Mouse (Mus musculus): ENCODE data around the gene Gsn. TPM values are rescaled to one million over a fixed set of nuclear protein-coding genes. Genes with fewer than 3 reads are reported as not detected.

The Gsn gene
- polyA plus RNA-seq, 1 experiment from 2014 or later = 30.6 TPM

DNA sequence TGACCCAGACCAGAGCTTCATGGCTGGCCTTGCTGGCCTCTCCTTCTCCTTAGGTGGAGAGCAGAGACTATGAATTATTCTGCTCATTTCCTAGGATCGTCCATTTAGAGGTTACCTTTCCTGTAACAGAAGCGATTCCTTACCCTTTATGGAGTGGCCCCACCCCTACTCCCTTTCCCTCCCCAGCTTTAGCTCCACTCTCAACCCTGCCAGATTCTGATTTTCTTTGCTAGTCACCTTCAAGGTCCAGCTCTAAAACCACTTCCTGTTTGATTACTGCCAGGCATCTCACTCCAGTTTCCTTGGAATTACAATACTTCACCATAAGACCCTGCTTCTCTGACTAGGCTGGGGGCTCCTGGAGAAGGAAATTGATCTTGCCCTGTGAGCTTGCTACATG is 39.5 kb upstream of the Gsn start:
- Histone ChIP-seq H3K4me1 (ENCODE audit: control insufficient read depth, insufficient read depth, low read length) (0 out of 2 replicates have a peak, but pooled peaks cover 3% of the 10 kb centered on the region), H3K4me3 (ENCODE audit: low read depth, low read length) (no peak overlapping the region), H3K4me2 (ENCODE audit: low read depth) (no peak overlapping the region), H3K36me3 (ENCODE audit: control insufficient read depth, insufficient read depth, low read length) (no peaks in the 10 kb centered on the region), H3K27ac (ENCODE audit: low read depth, low read length) (no peak overlapping the region), H3K9me3 (ENCODE audit: control insufficient read depth, low read length) (no peaks in the 10 kb centered on the region), H3K9ac (ENCODE audit: low read length) (no peak overlapping the region), H3K27me3 (ENCODE audit: control insufficient read depth, insufficient read depth, low read length) (no peaks in the 10 kb centered on the region)
- ATAC-seq (ENCODE audit: insufficient read depth, low FRiP score, low TSS enrichment) = no peak
- no peak for DNase-seq (ENCODE audit: low spot score)
- WGBS = 90% methylated on average over 2 of the region's 2 CpGs

- Histone ChIP-seq H3K27me3 (ENCODE audit: control insufficient read depth, insufficient read depth, low read length) (no peaks in the 10 kb centered on the region), H3K4me3 (ENCODE audit: low read depth, low read length) (no peak overlapping the region), H3K36me3 (ENCODE audit: control insufficient read depth, insufficient read depth, low read length) (no peaks in the 10 kb centered on the region), H3K27ac (ENCODE audit: low read depth, low read length) (no peak overlapping the region), H3K4me2 (ENCODE audit: low read depth) (no peak overlapping the region), H3K9me3 (ENCODE audit: control insufficient read depth, low read length) (no peaks in the 10 kb centered on the region), H3K9ac (ENCODE audit: low read length) (no peak overlapping the region), H3K4me1 (ENCODE audit: control insufficient read depth, insufficient read depth, low read length) (0 out of 2 replicates have a peak, but pooled peaks cover 3% of the 10 kb centered on the region)
- ATAC-seq (ENCODE audit: insufficient read depth, low FRiP score, low TSS enrichment) (no peak), DNase-seq (ENCODE audit: low spot score) (no peak)
- WGBS = 88% methylated on average over 3 of the region's 3 CpGs
These were observed 37.4 kb upstream of the Gsn start for GRCm38 (mm10) chr2:35218736-35219135.

DNA sequence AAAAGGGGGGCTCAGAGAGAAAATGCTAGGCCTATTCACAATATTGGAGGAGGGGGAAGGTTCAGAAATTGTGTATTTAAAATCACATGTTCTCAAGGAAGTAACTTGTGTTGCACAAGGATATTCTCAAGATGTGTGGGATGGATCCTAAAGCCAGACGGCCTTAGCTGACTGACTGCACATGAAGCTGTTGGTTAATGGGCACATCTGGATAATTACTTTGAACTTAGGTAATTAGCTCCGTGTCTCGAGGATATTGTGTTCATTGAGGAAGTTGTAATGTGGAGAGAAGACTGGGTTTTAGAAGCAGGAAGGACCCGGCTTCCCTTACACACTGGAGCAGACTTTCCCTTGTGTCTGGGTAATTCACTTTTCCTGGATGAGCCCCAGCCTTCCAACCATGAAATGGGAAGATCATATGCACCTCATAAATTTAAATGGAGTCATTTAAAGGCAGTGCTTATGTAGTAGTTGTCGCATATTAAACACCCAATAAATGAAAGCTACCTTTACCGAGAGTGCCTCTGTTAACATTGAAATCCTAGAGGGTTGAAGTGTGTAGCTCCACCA is 33.3 kb upstream of the Gsn start:
- H3K9me3 ChIP-seq (ENCODE audit: control insufficient read depth, low read length) = no peaks in the 10 kb centered on the region
- 68% methylated on average over 6 of the region's 6 CpGs for WGBS

DNA sequence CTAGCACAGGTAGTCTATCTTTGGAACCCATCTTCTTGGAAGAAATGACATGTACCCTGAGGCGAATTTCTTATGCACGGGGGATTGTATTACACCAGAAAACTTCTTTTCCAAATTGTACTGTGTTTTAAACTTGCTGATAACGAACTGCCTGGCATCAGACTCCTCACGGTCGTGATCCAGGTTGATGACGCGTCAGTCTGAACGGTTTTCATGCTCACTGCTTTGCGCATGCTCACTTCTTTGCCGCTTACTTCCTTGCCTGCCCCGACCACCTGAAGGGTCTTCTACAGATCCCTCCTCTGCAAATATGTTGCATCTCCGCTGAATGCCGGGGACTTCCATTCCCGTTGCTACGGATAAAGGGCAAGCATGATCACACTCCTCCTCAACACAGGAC is 31.9 kb upstream of the Gsn start:
- Histone ChIP-seq H3K27ac (ENCODE audit: low read depth, low read length) (no peak overlapping the region), H3K4me3 (ENCODE audit: low read depth, low read length) (no peak overlapping the region), H3K4me1 (ENCODE audit: control insufficient read depth, insufficient read depth, low read length) (no peaks in the 10 kb centered on the region), H3K9me3 (ENCODE audit: control insufficient read depth, low read length) (no peaks in the 10 kb centered on the region), H3K27me3 (ENCODE audit: control insufficient read depth, insufficient read depth, low read length) (no peaks in the 10 kb centered on the region), H3K9ac (ENCODE audit: low read length) (no peak overlapping the region), H3K36me3 (ENCODE audit: control insufficient read depth, insufficient read depth, low read length) (no peaks in the 10 kb centered on the region), H3K4me2 (ENCODE audit: low read depth) (no peak overlapping the region)
- DNase-seq (ENCODE audit: low spot score) = no peak
- no peak for ATAC-seq (ENCODE audit: insufficient read depth, low FRiP score, low TSS enrichment)
- 93% methylated on average over 15 of the region's 15 CpGs for WGBS

More for the DNA sequence above, 33.3 kb upstream of the Gsn start:
- Histone ChIP-seq H3K36me3 (ENCODE audit: control insufficient read depth, insufficient read depth, low read length) (no peaks in the 10 kb centered on the region), H3K4me3 (ENCODE audit: low read depth, low read length) (no peak overlapping the region), H3K4me1 (ENCODE audit: control insufficient read depth, insufficient read depth, low read length) (no peaks in the 10 kb centered on the region), H3K4me2 (ENCODE audit: low read depth) (no peak overlapping the region), H3K27ac (ENCODE audit: low read depth, low read length) (no peak overlapping the region), H3K27me3 (ENCODE audit: control insufficient read depth, insufficient read depth, low read length) (no peaks in the 10 kb centered on the region), H3K9ac (ENCODE audit: low read length) (no peak overlapping the region)
- ATAC-seq (ENCODE audit: insufficient read depth, low FRiP score, low TSS enrichment) = no peak
- no peak for DNase-seq (ENCODE audit: low spot score)

DNA sequence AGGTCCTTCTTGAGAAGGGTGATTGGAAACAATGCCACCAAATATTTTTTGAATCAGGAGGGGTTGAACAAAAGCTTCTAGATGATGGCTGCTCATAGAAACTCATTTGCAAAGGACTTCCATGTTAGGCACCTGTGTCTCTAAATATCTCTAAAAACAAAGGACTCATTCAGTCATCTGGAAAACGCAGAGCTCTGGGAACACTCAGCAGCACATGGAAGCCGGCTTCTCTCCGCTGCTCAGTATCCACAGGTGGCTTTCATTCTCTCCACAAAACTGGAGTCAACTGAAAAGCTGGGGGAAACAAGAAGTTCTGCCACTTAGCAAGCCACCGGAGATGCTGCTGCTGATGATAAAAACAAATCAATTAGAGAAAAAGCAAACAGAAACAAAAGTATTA is 28.0 kb upstream of the Gsn start:
- H3K27me3 ChIP-seq (ENCODE audit: control insufficient read depth, insufficient read depth, low read length) = no peaks in the 10 kb centered on the region
- ATAC-seq (ENCODE audit: insufficient read depth, low FRiP score, low TSS enrichment) (no peak), DNase-seq (ENCODE audit: low spot score) (no peak)
- H3K4me1 ChIP-seq (ENCODE audit: control insufficient read depth, insufficient read depth, low read length) = no peaks in the 10 kb centered on the region
- H3K4me2 ChIP-seq (ENCODE audit: low read depth) = no peak overlapping the region
- no peak overlapping the region for H3K9ac ChIP-seq (ENCODE audit: low read length)
- 63% methylated on average over 4 of the region's 4 CpGs for WGBS
- no peaks in the 10 kb centered on the region for H3K36me3 ChIP-seq (ENCODE audit: control insufficient read depth, insufficient read depth, low read length)
- no peak overlapping the region for H3K4me3 ChIP-seq (ENCODE audit: low read depth, low read length)
- no peak overlapping the region for H3K27ac ChIP-seq (ENCODE audit: low read depth, low read length)
- no peaks in the 10 kb centered on the region for H3K9me3 ChIP-seq (ENCODE audit: control insufficient read depth, low read length)

DNA sequence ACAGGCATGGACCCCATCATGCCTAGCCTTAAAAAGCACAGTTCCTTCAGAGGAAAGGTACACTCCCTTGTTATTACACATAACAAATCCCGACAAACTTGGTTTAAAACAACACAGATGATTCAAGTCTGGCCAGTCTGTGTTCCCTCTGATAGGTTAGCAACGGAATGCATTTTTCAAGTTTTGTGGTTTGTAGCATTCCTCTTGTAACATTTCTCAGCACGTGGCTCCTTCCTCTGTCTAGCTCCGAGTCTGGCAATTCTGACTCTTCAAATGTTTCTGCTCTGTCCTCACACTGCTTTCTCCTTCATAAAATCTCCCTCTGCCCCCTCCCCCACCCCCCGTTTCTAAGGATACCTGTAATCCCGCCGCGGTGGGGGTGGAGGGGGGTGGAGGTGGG is 26.0 kb upstream of the Gsn start:
- no peak for DNase-seq (ENCODE audit: low spot score)
- no peak overlapping the region for H3K9ac ChIP-seq (ENCODE audit: low read length)
- no peak overlapping the region for H3K4me3 ChIP-seq (ENCODE audit: low read depth, low read length)
- no peak overlapping the region for H3K27ac ChIP-seq (ENCODE audit: low read depth, low read length)
- no peaks in the 10 kb centered on the region for H3K27me3 ChIP-seq (ENCODE audit: control insufficient read depth, insufficient read depth, low read length)
- WGBS = 36% methylated on average over 8 of the region's 8 CpGs
- H3K36me3 ChIP-seq (ENCODE audit: control insufficient read depth, insufficient read depth, low read length) = no peaks in the 10 kb centered on the region
- no peaks in the 10 kb centered on the region for H3K4me1 ChIP-seq (ENCODE audit: control insufficient read depth, insufficient read depth, low read length)
- H3K4me2 ChIP-seq (ENCODE audit: low read depth) = no peak overlapping the region
- no peaks in the 10 kb centered on the region for H3K9me3 ChIP-seq (ENCODE audit: control insufficient read depth, low read length)
- no peak for ATAC-seq (ENCODE audit: insufficient read depth, low FRiP score, low TSS enrichment)

- H3K27ac ChIP-seq (ENCODE audit: low read depth, low read length) = no peak overlapping the region
- H3K9ac ChIP-seq (ENCODE audit: low read length) = no peak overlapping the region
- 63% methylated on average over 2 of the region's 2 CpGs for WGBS
- no peaks in the 10 kb centered on the region for H3K9me3 ChIP-seq (ENCODE audit: control insufficient read depth, low read length)
- DNase-seq (ENCODE audit: low spot score) (no peak), ATAC-seq (ENCODE audit: insufficient read depth, low FRiP score, low TSS enrichment) (no peak)
- H3K4me3 ChIP-seq (ENCODE audit: low read depth, low read length) = no peak overlapping the region
- H3K36me3 ChIP-seq (ENCODE audit: control insufficient read depth, insufficient read depth, low read length) = no peaks in the 10 kb centered on the region
- H3K27me3 ChIP-seq (ENCODE audit: control insufficient read depth, insufficient read depth, low read length) = no peaks in the 10 kb centered on the region
- H3K4me1 ChIP-seq (ENCODE audit: control insufficient read depth, insufficient read depth, low read length) = no peaks in the 10 kb centered on the region
- H3K4me2 ChIP-seq (ENCODE audit: low read depth) = no peak overlapping the region
These were observed 24.3 kb upstream of the Gsn start for GRCm38 (mm10) chr2:35231871-35232270.

GRCm38 (mm10) chr2:35232595-35233445 is 23.4 kb upstream of the Gsn start:
- Histone ChIP-seq H3K4me3 (ENCODE audit: low read depth, low read length) (no peak overlapping the region), H3K4me1 (ENCODE audit: control insufficient read depth, insufficient read depth, low read length) (no peaks in the 10 kb centered on the region), H3K27ac (ENCODE audit: low read depth, low read length) (no peak overlapping the region), H3K9ac (ENCODE audit: low read length) (no peak overlapping the region), H3K36me3 (ENCODE audit: control insufficient read depth, insufficient read depth, low read length) (no peaks in the 10 kb centered on the region), H3K9me3 (ENCODE audit: control insufficient read depth, low read length) (no peaks in the 10 kb centered on the region), H3K27me3 (ENCODE audit: control insufficient read depth, insufficient read depth, low read length) (no peaks in the 10 kb centered on the region), H3K4me2 (ENCODE audit: low read depth) (no peak overlapping the region)
- no peak for ATAC-seq (ENCODE audit: insufficient read depth, low FRiP score, low TSS enrichment)
- no peak for DNase-seq (ENCODE audit: low spot score)
- 72% methylated on average over 17 of the region's 17 CpGs for WGBS

DNA sequence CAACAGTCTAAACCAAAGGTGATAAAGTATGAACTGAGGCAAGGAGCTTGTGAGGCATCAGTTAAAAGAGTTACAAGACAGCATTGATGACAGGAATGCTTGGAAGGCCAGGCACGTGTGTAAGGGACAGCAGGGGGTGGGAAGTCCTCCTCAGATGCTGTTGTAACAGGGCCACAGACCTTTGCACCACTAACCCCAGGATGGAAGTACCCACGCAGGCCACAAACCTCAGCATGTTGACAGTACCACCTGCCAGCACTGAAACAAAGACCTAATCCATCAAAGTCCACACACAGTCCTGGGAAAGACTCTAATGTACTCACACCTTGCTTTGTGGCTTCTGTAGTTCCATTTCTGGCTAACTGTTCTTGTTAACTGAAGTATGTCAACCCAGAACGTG is 22.3 kb upstream of the Gsn start:
- H3K9ac ChIP-seq (ENCODE audit: low read length) = no peak overlapping the region
- H3K9me3 ChIP-seq (ENCODE audit: control insufficient read depth, low read length) = no peaks in the 10 kb centered on the region
- H3K27ac ChIP-seq (ENCODE audit: low read depth, low read length) = no peak overlapping the region
- DNase-seq (ENCODE audit: low spot score) = no peak
- no peak overlapping the region for H3K4me3 ChIP-seq (ENCODE audit: low read depth, low read length)
- no peaks in the 10 kb centered on the region for H3K36me3 ChIP-seq (ENCODE audit: control insufficient read depth, insufficient read depth, low read length)
- ATAC-seq (ENCODE audit: insufficient read depth, low FRiP score, low TSS enrichment) = no peak
- no peak overlapping the region for H3K4me2 ChIP-seq (ENCODE audit: low read depth)
- no peaks in the 10 kb centered on the region for H3K27me3 ChIP-seq (ENCODE audit: control insufficient read depth, insufficient read depth, low read length)
- no peaks in the 10 kb centered on the region for H3K4me1 ChIP-seq (ENCODE audit: control insufficient read depth, insufficient read depth, low read length)
- WGBS = 16% methylated on average over 3 of the region's 3 CpGs
